Mouse (Mus musculus) C2C12 (cell line): ENCODE data around the gene Dlgap1. TPM values are rescaled to one million over a fixed set of nuclear protein-coding genes. Genes with fewer than 3 reads are reported as not detected.

Experiments used
- H3K27me3 ChIP-seq: one replicate; pipeline ENCODE4 v1.6.1; 2011; ENCODE audit not compliant: control insufficient read depth, insufficient read depth, insufficient read length
- H3K36me3 ChIP-seq: one replicate; pipeline ENCODE4 v1.6.1; 2011; ENCODE audit not compliant: control insufficient read depth, insufficient read depth
- H3K4me3 ChIP-seq: one replicate; pipeline ENCODE4 v1.5.1; 2011; ENCODE audit warnings: mild to moderate bottlenecking, control low read depth; ENCODE audit not compliant: poor library complexity, insufficient read depth, severe bottlenecking
- H3K79me2 ChIP-seq: one replicate; pipeline ENCODE4 v1.6.1; 2011; ENCODE audit not compliant: control insufficient read depth, insufficient read depth
- H3K79me3 ChIP-seq: one replicate; pipeline ENCODE4 v1.6.1; 2011; ENCODE audit warnings: low read depth, control low read depth
- H3ac ChIP-seq: one replicate; pipeline ENCODE3; 2011; ENCODE audit warnings: low read depth; ENCODE audit not compliant: control insufficient read depth, insufficient read length
- CEBPB ChIP-seq: IDR thresholded peaks from one replicate; pipeline ENCODE4 v1.6.1; 2011; ENCODE audit warnings: low read depth, mild to moderate bottlenecking, control low read depth, moderate library complexity
- CTCF ChIP-seq: IDR thresholded peaks from one replicate; pipeline ENCODE4 v1.5.1; 2011; ENCODE audit not compliant: control insufficient read depth, insufficient read depth, insufficient read length
- FOSL1 ChIP-seq: IDR thresholded peaks from one replicate; pipeline ENCODE4 v1.8.0; 2011; ENCODE audit warnings: mild to moderate bottlenecking, low read length; ENCODE audit not compliant: poor library complexity, insufficient read depth, severe bottlenecking
- MAX ChIP-seq: IDR thresholded peaks from one replicate; pipeline ENCODE4 v1.6.1; 2011; ENCODE audit warnings: mild to moderate bottlenecking, control low read depth
- MYOD1 ChIP-seq: IDR thresholded peaks from one replicate; pipeline ENCODE4 v1.6.1; 2011; ENCODE audit warnings: low read depth; ENCODE audit not compliant: control insufficient read depth, insufficient read length
- MYOG ChIP-seq: IDR thresholded peaks from one replicate; pipeline ENCODE4 v1.6.1; 2011; ENCODE audit not compliant: control insufficient read depth, insufficient read length; ENCODE audit errors: extremely low read depth
- USF1 ChIP-seq: IDR thresholded peaks from one replicate; pipeline ENCODE4 v1.6.1; 2011; ENCODE audit warnings: low read depth, mild to moderate bottlenecking, control low read depth, moderate library complexity
- polyA plus RNA-seq: library from polyadenylated mRNA; unstranded; fragments of >200 nt; fragmentation: generic; extraction: Trizol; gene quantifications from one replicate; pipeline ENCODE4 v1.2.1, GENCODE M21; 2012; ENCODE audit warnings: missing spikeins

Dlgap1 gene
- polyA plus RNA-seq, 1 experiment = 0.22 TPM

- no peaks in the 10 kb centered on the region for H3K27me3 ChIP-seq
- H3K36me3 ChIP-seq = no peaks in the 10 kb centered on the region
- H3ac ChIP-seq = no peak overlapping the region
- no peak overlapping the region for H3K4me3 ChIP-seq
- no peak for TF ChIP-seq MYOG
- TF ChIP-seq FOSL1 = no peak
- TF ChIP-seq CEBPB = no peak
- no peak for TF ChIP-seq USF1
- no peak for TF ChIP-seq MAX
- no peak for TF ChIP-seq MYOD1
- TF ChIP-seq CTCF = no peak
- H3K79me2 ChIP-seq = no peaks in the 10 kb centered on the region
- no peaks in the 10 kb centered on the region for H3K79me3 ChIP-seq
Observed at GRCm38 (mm10) chr17:70432834-70433233, 464.0 kb downstream of the Dlgap1 start.

GRCm38 (mm10) chr17:70434549-70434948, 465.7 kb downstream of the Dlgap1 start:
- H3K79me2 ChIP-seq = no peaks in the 10 kb centered on the region
- no peak overlapping the region for H3K4me3 ChIP-seq
- peaks cover 5% of the 10 kb centered on the region for H3K27me3 ChIP-seq
- H3K79me3 ChIP-seq = no peaks in the 10 kb centered on the region
- no peak for TF ChIP-seq MYOD1
- TF ChIP-seq CTCF = no peak
- TF ChIP-seq MYOG = no peak
- no peak for TF ChIP-seq USF1
- TF ChIP-seq FOSL1 = no peak
- TF ChIP-seq MAX = no peak
- TF ChIP-seq CEBPB = no peak
- no peak overlapping the region for H3ac ChIP-seq
- no peaks in the 10 kb centered on the region for H3K36me3 ChIP-seq

GRCm38 (mm10) chr17:70435612-70436011, 466.7 kb downstream of the Dlgap1 start:
- Histone ChIP-seq H3K79me2 (no peaks in the 10 kb centered on the region), H3ac (no peak overlapping the region), H3K27me3 (peaks cover 5% of the 10 kb centered on the region), H3K79me3 (no peaks in the 10 kb centered on the region), H3K36me3 (no peaks in the 10 kb centered on the region), H3K4me3 (no peak overlapping the region)
- TF ChIP-seq CEBPB (no peak), USF1 (no peak), MAX (no peak), MYOG (no peak), CTCF (no peak), FOSL1 (no peak), MYOD1 (no peak)

- TF ChIP-seq MYOD1 = no peak
- no peak for TF ChIP-seq CEBPB
- Histone ChIP-seq H3K4me3 (no peak overlapping the region), H3K36me3 (no peaks in the 10 kb centered on the region), H3K79me3 (no peaks in the 10 kb centered on the region), H3ac (no peak overlapping the region), H3K27me3 (peaks cover 5% of the 10 kb centered on the region), H3K79me2 (no peaks in the 10 kb centered on the region)
Observed at GRCm38 (mm10) chr17:70437229-70437628, 468.4 kb downstream of the Dlgap1 start.

GRCm38 (mm10) chr17:70442976-70443375, 474.1 kb downstream of the Dlgap1 start:
- Histone ChIP-seq H3K79me3 (no peaks in the 10 kb centered on the region), H3ac (no peak overlapping the region), H3K79me2 (no peaks in the 10 kb centered on the region), H3K27me3 (peaks cover 5% of the 10 kb centered on the region), H3K4me3 (no peak overlapping the region), H3K36me3 (no peaks in the 10 kb centered on the region)
- TF ChIP-seq MYOD1 = no peak
- no peak for TF ChIP-seq CEBPB
- no peak for TF ChIP-seq MYOG
- TF ChIP-seq MAX = no peak
- no peak for TF ChIP-seq FOSL1
- TF ChIP-seq USF1 = no peak
- no peak for TF ChIP-seq CTCF

GRCm38 (mm10) chr17:70446451-70446850, 477.6 kb downstream of the Dlgap1 start:
- Histone ChIP-seq H3K27me3 (no peaks in the 10 kb centered on the region), H3ac (no peak overlapping the region), H3K79me3 (no peaks in the 10 kb centered on the region), H3K79me2 (no peaks in the 10 kb centered on the region), H3K4me3 (no peak overlapping the region), H3K36me3 (no peaks in the 10 kb centered on the region)
- TF ChIP-seq CTCF = no peak
- TF ChIP-seq FOSL1 = no peak
- no peak for TF ChIP-seq MAX
- no peak for TF ChIP-seq CEBPB
- no peak for TF ChIP-seq MYOD1
- no peak for TF ChIP-seq MYOG
- TF ChIP-seq USF1 = no peak
